Comparison of ENCODE assay signal across 7 mouse cellular contexts in the genomic region with DNA sequence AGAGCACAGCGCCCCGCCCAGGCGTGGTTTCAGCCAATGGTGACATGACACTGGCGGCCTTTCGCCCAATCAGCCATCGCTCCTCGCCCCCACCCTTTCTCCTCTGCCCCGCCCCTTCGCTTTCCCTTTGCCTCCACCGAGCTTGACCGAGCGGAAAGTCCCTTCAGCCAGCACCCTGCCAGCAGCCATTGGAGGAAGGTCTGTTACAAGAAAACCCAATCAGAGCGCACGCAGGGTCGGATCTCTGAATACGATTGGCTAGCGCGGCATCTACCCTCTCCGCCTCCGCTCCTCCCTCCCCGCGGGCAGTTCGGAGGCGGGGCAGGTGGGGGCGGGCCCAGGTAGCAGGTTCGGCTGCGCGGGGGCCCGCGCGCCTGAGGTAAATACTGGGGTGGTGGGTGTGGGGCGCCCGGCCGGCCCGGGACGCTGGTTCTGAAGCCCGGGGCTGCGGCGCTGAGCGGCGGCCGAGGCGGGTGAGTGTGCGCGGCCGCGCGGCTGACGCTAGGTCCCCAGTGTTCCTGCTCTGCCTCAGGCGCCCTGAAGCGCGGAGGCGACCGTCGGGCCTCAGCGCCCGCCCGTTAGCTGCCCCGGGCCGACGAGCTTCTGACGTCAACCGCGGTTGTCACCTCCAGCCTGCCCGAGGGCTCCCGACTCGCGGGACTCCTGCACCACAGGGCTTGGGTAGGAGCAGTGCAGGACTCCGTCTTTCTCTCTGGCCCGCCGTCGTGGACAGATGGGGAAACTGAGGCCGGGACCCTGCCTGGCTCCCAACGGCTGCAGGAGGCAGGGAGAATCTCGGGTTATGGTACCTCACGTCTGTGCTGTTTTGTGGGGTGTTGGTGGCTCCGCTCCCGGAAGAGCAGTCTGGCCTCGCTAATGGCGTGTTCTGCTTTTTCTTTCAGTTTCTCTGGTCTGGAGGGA. TPM values are rescaled to one million over a fixed set of nuclear protein-coding genes. Genes with fewer than 3 reads are reported as not detected.
DNase-seq lines count a peak whose midpoint lies in the region; ATAC-seq and TF ChIP-seq lines count a peak whose summit lies in the region.

A gene (plus strand): TSS at position 308 of the 921 bp plus-strand sequence.

- H3K4me3 ChIP-seq in embryonic facial prominence, embryonic 10.5 days = peak within 1 kb of the TSS; percentile 92
- H3K4me3 ChIP-seq in intestine, postnatal 0 days (ENCODE audit: low read depth, low read length) = peak within 1 kb of the TSS; percentile 68
- peak within 1 kb of the TSS; percentile 86 for H3K4me3 ChIP-seq in midbrain, embryonic 12.5 days
- H3K4me3 ChIP-seq in small intestine, adult 2 months (ENCODE audit: low read depth, low read length) = peak within 1 kb of the TSS; percentile 87

- H3K4me1 ChIP-seq in embryonic facial prominence, embryonic 10.5 days = peaks cover 41% of the 10 kb centered on the region
- no peaks in the 10 kb centered on the region for H3K4me1 ChIP-seq in intestine, postnatal 0 days (replicated peaks; ENCODE audit: control insufficient read depth, insufficient read depth, low read length)
- peaks cover 13% of the 10 kb centered on the region for H3K4me1 ChIP-seq in midbrain, embryonic 12.5 days
- H3K4me1 ChIP-seq in small intestine, adult 2 months (ENCODE audit: control insufficient read depth, insufficient read depth, insufficient read length, low read length) = peaks cover 4% of the 10 kb centered on the region

- peak within 1 kb of the TSS; percentile 62 for H3K4me2 ChIP-seq in intestine, postnatal 0 days (replicated peaks; ENCODE audit: low read depth)
- H3K4me2 ChIP-seq in midbrain, embryonic 12.5 days (replicated peaks) = peak within 1 kb of the TSS; percentile 94

- peak within 1 kb of the TSS; percentile 65 for H3K9ac ChIP-seq in intestine, postnatal 0 days (ENCODE audit: low read depth, low read length)
- peak within 1 kb of the TSS; percentile 85 for H3K9ac ChIP-seq in midbrain, embryonic 12.5 days (replicated peaks)

- peaks cover 4% of the 10 kb centered on the region; the same call in 1 of the 2 replicates for H3K27me3 ChIP-seq in embryonic facial prominence, embryonic 10.5 days (replicated peaks; ENCODE audit: low read depth, poor library complexity, severe bottlenecking)
- H3K27me3 ChIP-seq in intestine, postnatal 0 days (replicated peaks; ENCODE audit: control insufficient read depth, insufficient read depth, low read length) = no peaks in the 10 kb centered on the region
- H3K27me3 ChIP-seq in midbrain, embryonic 12.5 days = peaks cover 4% of the 10 kb centered on the region; the same call in 1 of the 2 replicates
- H3K27me3 ChIP-seq in small intestine, adult 2 months (ENCODE audit: control insufficient read depth, insufficient read depth, low read length) = 0 out of 2 replicates have a peak, but pooled peaks cover 3% of the 10 kb centered on the region

- H3K36me3 ChIP-seq in embryonic facial prominence, embryonic 10.5 days (replicated peaks) = no peaks in the 10 kb centered on the region
- no peaks in the 10 kb centered on the region for H3K36me3 ChIP-seq in intestine, postnatal 0 days (ENCODE audit: control insufficient read depth, insufficient read depth)
- no peaks in the 10 kb centered on the region for H3K36me3 ChIP-seq in midbrain, embryonic 12.5 days
- H3K36me3 ChIP-seq in small intestine, adult 2 months (ENCODE audit: control insufficient read depth, insufficient read depth, low read length) = no peaks in the 10 kb centered on the region

- ATAC-seq in intestine, postnatal 0 days = peak; percentile 99
- peak; percentile 98 for ATAC-seq in midbrain, embryonic 12.5 days (ENCODE audit: low FRiP score, low read depth)

- H3K27ac ChIP-seq in embryonic facial prominence, embryonic 10.5 days (replicated peaks) = peak within 1 kb of the TSS; percentile 88
- H3K27ac ChIP-seq in intestine, postnatal 0 days (ENCODE audit: low read depth, low read length) = peak within 1 kb of the TSS; percentile 91
- H3K27ac ChIP-seq in midbrain, embryonic 12.5 days (replicated peaks) = peak within 1 kb of the TSS; percentile 78
- peak within 1 kb of the TSS; percentile 99 for H3K27ac ChIP-seq in small intestine, adult 2 months (ENCODE audit: insufficient read depth, low read depth, low read length)

- peak; percentile 15; the same call in 1 of the 2 replicates for TF ChIP-seq CTCF in intestine, postnatal 0 days (IDR thresholded peaks at IDR 0.05; ENCODE audit: low read depth)
- no peak for TF ChIP-seq CTCF in small intestine, adult 2 months (IDR thresholded peaks at IDR 0.05; ENCODE audit: extremely low read depth, insufficient read length, insufficient replicate concordance, low read depth, low read length)

- DNase-seq in adrenal gland, postnatal 10 days = peak; percentile 98
- DNase-seq in embryonic facial prominence, embryonic 10.5 days (ENCODE audit: low spot score) = peak; percentile 99
- peak; percentile 91 for DNase-seq in gonadal fat pad, adult 2 months (ENCODE audit: low read depth)
- peak; percentile 99 for DNase-seq in left cerebral cortex, postnatal 4 days

- no peaks in the 10 kb centered on the region for H3K9me3 ChIP-seq in embryonic facial prominence, embryonic 10.5 days
- H3K9me3 ChIP-seq in intestine, postnatal 0 days (ENCODE audit: control insufficient read depth) = no peaks in the 10 kb centered on the region
- H3K9me3 ChIP-seq in midbrain, embryonic 12.5 days = no peaks in the 10 kb centered on the region

- TF ChIP-seq POLR2A in small intestine, adult 2 months (IDR thresholded peaks at IDR 0.05; ENCODE audit: low read depth, low read length) = peak; percentile 55; the same call in 1 of the 2 replicates

- under 1% methylated on average over 80 of the region's 80 CpGs for WGBS in embryonic facial prominence, embryonic 10.5 days
- under 1% methylated on average over 70 of the region's 80 CpGs for WGBS in intestine, postnatal 0 days
- under 1% methylated on average over 76 of the region's 80 CpGs for WGBS in midbrain, embryonic 12.5 days
- under 1% methylated on average over 79 of the region's 80 CpGs for WGBS in small intestine, adult 2 months

- intact Hi-C loops in left cerebral cortex, postnatal 4 days (cut with DNase I) = loop anchor here (5.0 kb wide), 1 partner anchor 70 kb away; no protein-coding TSS in a partner anchor

RNA-seq across cellular contexts. Expression of the gene that starts here (rescaled TPM):
- 10 to 100 TPM; 26.7 to 31.7 TPM for total RNA-seq in adrenal gland, postnatal 10 days (2021)
- 10.5 and 11.2 TPM in 2 replicates for polyA plus RNA-seq in embryonic facial prominence, embryonic 10.5 days (2016; fragmentation: Nextera tagmentation; extraction: Ambion mirVana)
- polyA plus RNA-seq in gonadal fat pad, adult 2 months (2012; rRNA removed) = 9.0 and 9.9 TPM in 2 replicates
- 9.3 and 11.5 TPM in 2 replicates for polyA plus RNA-seq in intestine, postnatal 0 days (2015; fragmentation: Nextera tagmentation; extraction: Ambion mirVana)
- 10 to 100 TPM; 34.9 to 36.1 TPM for total RNA-seq in left cerebral cortex, postnatal 4 days (2021)
- 16.8 and 17.0 TPM in 2 replicates for polyA plus RNA-seq in midbrain, embryonic 12.5 days (2016; fragmentation: Nextera tagmentation; extraction: Ambion mirVana)
- 2.2 and 4.7 TPM in 2 replicates for polyA plus RNA-seq in small intestine, adult 2 months (2012; rRNA removed)

Comparison
In these comparisons a context has a peak if more than half of its experiments do, and no peak if none do; other contexts are left out.
1. Peak in every context shown above with its lines: DNase-seq, ATAC-seq, H3K4me3 ChIP-seq and H3K27ac ChIP-seq.